In the genomic region with DNA sequence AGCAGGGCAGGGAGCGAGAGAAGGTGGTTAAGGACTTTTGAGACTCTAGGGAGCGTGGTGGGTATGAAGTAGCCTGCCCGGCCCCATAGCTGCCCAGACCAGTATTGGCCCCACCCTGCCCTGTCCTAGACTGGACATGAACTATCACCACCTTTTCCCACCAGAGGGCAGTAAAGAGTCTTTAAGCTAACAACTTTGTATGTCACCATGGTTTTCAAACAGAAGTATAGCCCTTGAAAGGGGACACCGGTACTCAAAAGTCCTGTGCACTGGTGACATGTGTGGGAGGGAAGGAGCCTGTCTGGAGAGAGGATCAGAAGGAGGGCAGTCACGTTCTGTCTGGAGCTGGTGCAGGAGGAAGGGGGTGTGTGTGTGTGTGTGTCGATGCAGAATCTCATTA, we compare ENCODE assay signal across 8 mouse cellular contexts. TPM values are rescaled to one million over a fixed set of nuclear protein-coding genes. Genes with fewer than 3 reads are reported as not detected.
DNase-seq lines count a peak whose midpoint lies in the region; ATAC-seq lines count a peak whose summit lies in the region.

No protein-coding gene starts in this region.

- H3K9ac ChIP-seq in heart, embryonic 16.5 days (ENCODE audit: low read length), result no peak overlapping the region

- H3K4me1 ChIP-seq in heart, embryonic 16.5 days (ENCODE audit: control insufficient read depth, insufficient read depth, low read length), result peaks cover 2% of the 10 kb centered on the region; the same call in 1 of the 2 replicates

- H3K27me3 ChIP-seq in heart, embryonic 16.5 days (ENCODE audit: control insufficient read depth, insufficient read depth, low read length), result peaks cover 4% of the 10 kb centered on the region; the same call in 1 of the 2 replicates

- ATAC-seq in heart, embryonic 16.5 days (replicated peaks; ENCODE audit: extremely low read depth, insufficient read depth, low FRiP score), result peak; percentile 42; the same call in 1 of the 2 replicates
- ATAC-seq in megakaryocyte, adult 5-6 weeks (ENCODE audit: poor library complexity, severe bottlenecking), result peak; percentile 85

- WGBS in heart, embryonic 16.5 days, result 19% methylated on average over 6 of the region's 6 CpGs

- no peaks in the 10 kb centered on the region for H3K9me3 ChIP-seq in heart, embryonic 16.5 days (replicated peaks; ENCODE audit: control insufficient read depth, low read length)

- H3K4me2 ChIP-seq in heart, embryonic 16.5 days (ENCODE audit: low read depth, low read length), result no peak overlapping the region

- DNase-seq in layer of hippocampus, adult 9-10 months (ENCODE audit: low spot score), result peak; percentile 42
- DNase-seq in layer of hippocampus, postnatal 36 days, result no peak
- peak; percentile 55 for DNase-seq in Muller cell, postnatal 12 days (ENCODE audit: inconsistent ontology term)
- DNase-seq in embryo, embryonic 10 days (ENCODE audit: low spot score), result peak; percentile 89
- peak; percentile 77 to 83 for DNase-seq in kidney, postnatal 36 days
- DNase-seq in thymus, postnatal 4 days, result peak; percentile 49

- no peaks in the 10 kb centered on the region for H3K36me3 ChIP-seq in heart, embryonic 16.5 days (ENCODE audit: control insufficient read depth, insufficient read depth)

- no peak overlapping the region for H3K4me3 ChIP-seq in heart, embryonic 16.5 days (ENCODE audit: low read length)

- H3K27ac ChIP-seq in heart, embryonic 16.5 days (ENCODE audit: low read length), result no peak overlapping the region

RNA-seq across cellular contexts. Expression of gene Gaa, which starts 18.7 kb away (rescaled TPM):
- 100 to 1,000 TPM; 294 to 299 TPM for total RNA-seq in layer of hippocampus, postnatal 36 days (2021)
- polyA plus RNA-seq in heart, embryonic 16.5 days (2015; fragmentation: Nextera tagmentation; extraction: Ambion mirVana), result 92.3 and 95.9 TPM in 2 replicates
- total RNA-seq in megakaryocyte, adult 5-6 weeks (2015), result 9.3 and 16.5 TPM in 2 replicates
- total RNA-seq in megakaryocyte, adult 5-6 weeks (2017), result 8.0 and 9.8 TPM in 2 replicates

RNA-seq across cellular contexts. Expression of gene Ccdc40, which starts 20.6 kb away (rescaled TPM):
- 1 to 10 TPM; 1.6 to 2.3 TPM for total RNA-seq in layer of hippocampus, postnatal 36 days (2021)
- 2.9 and 3.1 TPM in 2 replicates for polyA plus RNA-seq in heart, embryonic 16.5 days (2015; fragmentation: Nextera tagmentation; extraction: Ambion mirVana)
- 0.21 and 0.31 TPM in 2 replicates for total RNA-seq in megakaryocyte, adult 5-6 weeks (2015)
- total RNA-seq in megakaryocyte, adult 5-6 weeks (2017), result 0.65 and 1.1 TPM in 2 replicates

RNA-seq across cellular contexts. Expression of gene Tbc1d16, which starts 20.7 kb away (rescaled TPM):
- 10 to 100 TPM; 47.9 to 50.9 TPM for total RNA-seq in layer of hippocampus, postnatal 36 days (2021)
- polyA plus RNA-seq in heart, embryonic 16.5 days (2015; fragmentation: Nextera tagmentation; extraction: Ambion mirVana), result 15.6 and 19.1 TPM in 2 replicates
- 0.64 and 0.71 TPM in 2 replicates for total RNA-seq in megakaryocyte, adult 5-6 weeks (2015)
- 0.53 and 0.59 TPM in 2 replicates for total RNA-seq in megakaryocyte, adult 5-6 weeks (2017)

RNA-seq across cellular contexts. Expression of gene Eif4a3, which starts 50.9 kb away (rescaled TPM):
- 10 to 100 TPM; 89.2 to 91.8 TPM for total RNA-seq in layer of hippocampus, postnatal 36 days (2021)
- 248 and 252 TPM in 2 replicates for polyA plus RNA-seq in heart, embryonic 16.5 days (2015; fragmentation: Nextera tagmentation; extraction: Ambion mirVana)
- total RNA-seq in megakaryocyte, adult 5-6 weeks (2015), result 181 and 188 TPM in 2 replicates
- total RNA-seq in megakaryocyte, adult 5-6 weeks (2017), result 147 TPM in 2 replicates

RNA-seq across cellular contexts. Expression of gene Card14, which starts 58.6 kb away (rescaled TPM):
- 1 to 10 TPM in 1 of 2 experiments, under 1 TPM in 1; 0.52 to 1.2 TPM for total RNA-seq in layer of hippocampus, postnatal 36 days (2021)
- 0.20 and 0.35 TPM in 2 replicates for polyA plus RNA-seq in heart, embryonic 16.5 days (2015; fragmentation: Nextera tagmentation; extraction: Ambion mirVana)
- not detected in 2 replicates for total RNA-seq in megakaryocyte, adult 5-6 weeks (2015)
- 0.04 TPM in 1 of 2 replicates, not detected in the other for total RNA-seq in megakaryocyte, adult 5-6 weeks (2017)

Comparison
In these comparisons a context has a peak if more than half of its experiments do, and no peak if none do; other contexts are left out.
1. DNase-seq: peak in layer of hippocampus, adult 9-10 months (single experiment), Muller cell, postnatal 12 days (single experiment), embryo, embryonic 10 days (single experiment), kidney, postnatal 36 days (2 of 2) and thymus, postnatal 4 days (single experiment); none in layer of hippocampus, postnatal 36 days (0 of 2).
2. RNA of gene Gaa, which starts 18.7 kb away (total RNA-seq): 294 to 299 TPM in layer of hippocampus, postnatal 36 days; 8.0 to 16.5 TPM in megakaryocyte, adult 5-6 weeks; every median in the first group is over 10 times any median in the second.
3. RNA of gene Tbc1d16, which starts 20.7 kb away (total RNA-seq): 47.9 to 50.9 TPM in layer of hippocampus, postnatal 36 days; 0.53 to 0.71 TPM in megakaryocyte, adult 5-6 weeks; every median in the first group is over 10 times any median in the second.